20 mouse cellular contexts compared by ENCODE assay signal in genomic region chr4:62273916-62274315, GRCm38 (mm10). TPM values are rescaled to one million over a fixed set of nuclear protein-coding genes. Genes with fewer than 3 reads are reported as not detected.
DNase-seq lines count a peak whose midpoint lies in the region; ATAC-seq lines count a peak whose summit lies in the region.
"Had no signal": no experiment of that assay in that cellular context is flagged by ENCODE, and none has a peak within 500 bp of the region (broad histone marks: within the 10 kb centered on the region; RNA-seq: fewer than 3 reads in every experiment).

No protein-coding gene starts in this region.

- no peaks in the 10 kb centered on the region for H3K9me3 ChIP-seq in hindbrain, embryonic 10.5 days
- no peaks in the 10 kb centered on the region for H3K9me3 ChIP-seq in hindbrain, embryonic 11.5 days (ENCODE audit: control insufficient read depth, low read length)
- H3K9me3 ChIP-seq: embryonic facial prominence, embryonic 13.5 days; embryonic facial prominence, embryonic 15.5 days; forebrain, embryonic 10.5 days; forebrain, embryonic 12.5 days had no signal

- H3K36me3 ChIP-seq in hindbrain, embryonic 10.5 days = no peaks in the 10 kb centered on the region
- H3K36me3 ChIP-seq in hindbrain, embryonic 11.5 days (ENCODE audit: control insufficient read depth, insufficient read depth, low read length) = no peaks in the 10 kb centered on the region
- H3K36me3 ChIP-seq: embryonic facial prominence, embryonic 13.5 days; embryonic facial prominence, embryonic 15.5 days; forebrain, embryonic 10.5 days; forebrain, embryonic 12.5 days had no signal

- no peak for ATAC-seq in hindbrain, embryonic 11.5 days (ENCODE audit: low FRiP score)
- ATAC-seq: forebrain, embryonic 14.5 days; forebrain, embryonic 16.5 days had no signal

- peaks cover 26% of the 10 kb centered on the region for H3K4me1 ChIP-seq in hindbrain, embryonic 10.5 days (replicated peaks)
- peaks cover 5% of the 10 kb centered on the region; the same call in 1 of the 2 replicates for H3K4me1 ChIP-seq in hindbrain, embryonic 11.5 days (replicated peaks; ENCODE audit: control insufficient read depth, insufficient read depth, low read length)
- H3K4me1 ChIP-seq: embryonic facial prominence, embryonic 15.5 days had no signal

- no peaks in the 10 kb centered on the region for H3K27me3 ChIP-seq in hindbrain, embryonic 10.5 days (ENCODE audit: insufficient read depth, poor library complexity, severe bottlenecking)
- no peaks in the 10 kb centered on the region for H3K27me3 ChIP-seq in hindbrain, embryonic 11.5 days (ENCODE audit: control insufficient read depth, insufficient read depth, low read length)
- H3K27me3 ChIP-seq: embryonic facial prominence, embryonic 13.5 days; embryonic facial prominence, embryonic 15.5 days; forebrain, embryonic 12.5 days had no signal

- DNase-seq in hindbrain, embryonic 10.5 days (ENCODE audit: low spot score) = no peak
- no peak for DNase-seq in hindbrain, embryonic 11.5 days (ENCODE audit: low spot score)
- peak; percentile 2 to 53 for DNase-seq in spleen, postnatal 4 days (ENCODE audit: low spot score in 2 of 2)
- no peak for DNase-seq in spleen, postnatal 14 days (ENCODE audit: low spot score in 2 of 2)
- DNase-seq: adrenal gland, adult 2 months; adrenal gland, postnatal 10 days; adrenal gland, postnatal 25 days; cerebellum, adult 11 months; cerebellum, adult 18-20 months; cerebellum, adult 8-10 months; cerebellum, adult 9-11 months; cerebellum, postnatal 36 days; embryo, embryonic 11 days had no signal

- H3K9ac ChIP-seq in hindbrain, embryonic 11.5 days (ENCODE audit: low read depth, low read length) = no peak overlapping the region
- H3K9ac ChIP-seq: embryonic facial prominence, embryonic 13.5 days; embryonic facial prominence, embryonic 15.5 days; forebrain, embryonic 12.5 days had no signal

- H3K4me3 ChIP-seq in hindbrain, embryonic 10.5 days = no peak overlapping the region
- no peak overlapping the region for H3K4me3 ChIP-seq in hindbrain, embryonic 11.5 days (ENCODE audit: low read depth, low read length)
- H3K4me3 ChIP-seq: embryonic facial prominence, embryonic 13.5 days; embryonic facial prominence, embryonic 15.5 days; erythroblast, embryonic 14.5 days; forebrain, embryonic 10.5 days; forebrain, embryonic 12.5 days had no signal

- WGBS in hindbrain, embryonic 10.5 days = 91% methylated on average over 10 of the region's 10 CpGs
- 91% methylated on average over 10 of the region's 10 CpGs for WGBS in hindbrain, embryonic 11.5 days

- no peak overlapping the region for H3K4me2 ChIP-seq in hindbrain, embryonic 11.5 days (replicated peaks; ENCODE audit: low read depth, low read length)
- H3K4me2 ChIP-seq: embryonic facial prominence, embryonic 13.5 days; embryonic facial prominence, embryonic 15.5 days; forebrain, embryonic 12.5 days had no signal

- H3K27ac ChIP-seq in hindbrain, embryonic 10.5 days = peak overlapping the region; percentile 83
- H3K27ac ChIP-seq in hindbrain, embryonic 11.5 days (ENCODE audit: low read depth, low read length) = no peak overlapping the region
- H3K27ac ChIP-seq: embryonic facial prominence, embryonic 13.5 days; embryonic facial prominence, embryonic 15.5 days; forebrain, embryonic 10.5 days; forebrain, embryonic 12.5 days had no signal

RNA-seq across cellular contexts. Expression of gene Slc31a2, which starts 11.6 kb away (rescaled TPM):
- 15.1 and 15.4 TPM in 2 replicates for polyA plus RNA-seq in hindbrain, embryonic 10.5 days (2016; fragmentation: Nextera tagmentation; extraction: Ambion mirVana)
- polyA plus RNA-seq in hindbrain, embryonic 11.5 days (2014; fragmentation: Nextera tagmentation; extraction: Ambion mirVana) = 11.8 and 13.3 TPM in 2 replicates
- polyA plus RNA-seq: erythroblast, embryonic 14.5 days had no signal

RNA-seq across cellular contexts. Expression of gene Zfp37, which starts 43.1 kb away (rescaled TPM):
- polyA plus RNA-seq in hindbrain, embryonic 10.5 days (2016; fragmentation: Nextera tagmentation; extraction: Ambion mirVana) = 19.9 and 20.8 TPM in 2 replicates
- polyA plus RNA-seq in hindbrain, embryonic 11.5 days (2014; fragmentation: Nextera tagmentation; extraction: Ambion mirVana) = 33.8 and 34.4 TPM in 2 replicates
- polyA plus RNA-seq: erythroblast, embryonic 14.5 days had no signal

Comparison
In these comparisons a context has a peak if more than half of its experiments do, and no peak if none do; other contexts are left out.
1. DNase-seq: peak in spleen, postnatal 4 days (2 of 2); none in hindbrain, embryonic 10.5 days (single experiment), hindbrain, embryonic 11.5 days (single experiment) and spleen, postnatal 14 days (0 of 2).